Mouse (Mus musculus) retina, postnatal 1 day (tissue): ENCODE results near the gene Zdhhc21.

Experiments
- DNase-seq: peaks from one replicate; pipeline ENCODE4 v3.0.0-alpha.2; 2012

Gene Zdhhc21

DNA sequence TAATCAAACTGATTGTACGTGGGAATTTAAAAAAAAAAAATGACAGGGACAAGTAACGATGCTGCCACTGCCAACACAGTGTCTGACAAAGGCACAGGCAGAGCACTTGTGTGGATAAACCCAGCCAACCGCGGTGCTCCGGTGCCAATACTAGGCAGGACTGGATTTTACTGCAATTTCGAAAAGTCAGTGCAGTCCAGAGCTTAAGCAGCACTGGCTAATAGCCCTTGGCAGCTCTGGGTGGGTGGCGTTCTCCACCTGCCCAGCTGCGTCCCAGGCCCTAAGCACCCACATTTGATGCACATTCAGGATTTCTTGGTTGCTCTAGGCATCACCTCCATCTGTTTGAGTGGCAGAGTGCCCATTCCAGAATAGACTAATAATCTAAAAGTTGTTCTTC lies 3.6 kb upstream of the Zdhhc21 start:
- DNase-seq: no peak

DNA sequence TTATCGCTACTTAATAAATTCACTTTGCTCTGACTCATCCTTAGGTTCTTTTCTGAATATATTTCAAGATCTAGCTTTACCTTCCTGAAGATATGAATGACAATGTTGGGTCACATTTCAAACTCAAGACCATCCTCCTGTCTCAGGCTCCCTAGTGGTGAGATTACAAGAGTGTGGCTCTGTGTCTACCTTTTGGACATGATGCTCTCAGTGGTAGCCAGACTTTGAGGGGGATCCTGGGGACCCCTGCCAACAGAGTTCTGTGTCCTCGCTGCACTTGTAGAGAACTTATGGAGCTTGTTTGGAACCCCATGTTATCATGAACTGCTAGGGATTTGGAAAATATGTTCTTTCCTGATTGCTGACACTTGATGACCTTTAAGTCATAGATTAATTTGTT lies 1.7 kb upstream of the Zdhhc21 start:
- DNase-seq: no peak

DNA sequence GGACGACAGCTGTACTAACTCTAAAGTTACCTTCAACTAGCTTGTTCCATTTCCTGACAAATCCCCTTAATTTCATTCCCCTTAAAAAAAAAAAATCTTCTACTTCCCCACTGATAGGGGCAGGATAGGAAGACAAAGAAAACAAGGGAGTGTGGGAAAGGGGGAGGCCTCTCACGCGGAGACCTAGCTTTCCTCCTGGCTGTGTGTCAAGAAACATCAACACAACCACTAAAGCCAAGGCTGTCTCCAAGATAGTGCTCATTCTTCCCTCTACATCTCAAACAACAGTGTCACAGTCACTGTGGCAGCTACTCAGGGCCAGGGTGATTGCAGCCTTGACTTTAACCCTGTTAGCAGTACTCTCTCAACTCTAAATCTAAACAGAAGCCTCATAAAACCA lies 808 bp upstream of the Zdhhc21 start:
- DNase-seq: peak; percentile 12

DNA sequence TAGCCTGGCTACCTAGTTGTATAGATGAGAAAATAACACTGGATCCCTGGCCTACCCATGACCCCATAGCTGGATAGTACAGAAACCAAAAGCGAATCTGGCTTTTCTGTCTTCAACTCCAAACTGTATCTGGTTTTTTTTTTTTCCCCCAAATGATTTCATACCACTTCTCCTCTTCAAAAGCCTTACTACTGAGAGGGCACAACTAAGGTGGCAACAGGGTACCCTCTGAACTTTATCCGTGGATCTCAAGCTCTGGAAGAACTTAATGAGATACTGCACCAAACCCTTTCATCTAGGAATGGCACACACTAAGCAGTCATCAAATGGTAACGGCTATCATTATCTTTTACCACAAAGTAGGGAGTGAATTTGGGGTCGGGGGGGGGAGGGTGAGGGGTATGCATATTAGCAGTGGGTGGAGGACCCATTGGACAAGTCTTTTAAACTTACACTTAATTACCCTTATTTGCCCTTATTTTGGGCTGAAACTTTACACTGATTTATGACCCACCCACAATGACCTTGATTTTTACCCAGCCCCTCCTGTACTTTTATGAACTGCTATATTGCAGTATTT lies 1.2 kb downstream of the Zdhhc21 start:
- DNase-seq: no peak

DNA sequence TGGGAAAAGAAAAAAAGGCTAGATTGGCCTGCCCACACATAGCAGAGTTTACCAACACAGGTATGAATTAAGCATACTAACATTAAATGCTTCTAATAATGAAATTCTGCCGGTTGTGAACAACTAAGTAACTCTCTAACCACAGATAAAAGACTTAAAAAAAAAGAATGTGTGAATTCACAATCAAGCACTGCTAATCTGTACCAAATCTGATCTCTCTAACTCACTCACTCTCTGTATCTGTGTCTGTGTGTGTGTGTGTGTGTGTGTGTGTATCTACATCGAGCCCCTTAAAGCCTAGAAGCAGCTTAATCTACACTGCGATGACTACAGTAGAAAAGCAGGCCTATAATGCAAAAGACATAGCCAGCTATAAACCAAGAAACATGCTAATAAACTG lies 2.8 kb downstream of the Zdhhc21 start:
- DNase-seq: no peak

DNA sequence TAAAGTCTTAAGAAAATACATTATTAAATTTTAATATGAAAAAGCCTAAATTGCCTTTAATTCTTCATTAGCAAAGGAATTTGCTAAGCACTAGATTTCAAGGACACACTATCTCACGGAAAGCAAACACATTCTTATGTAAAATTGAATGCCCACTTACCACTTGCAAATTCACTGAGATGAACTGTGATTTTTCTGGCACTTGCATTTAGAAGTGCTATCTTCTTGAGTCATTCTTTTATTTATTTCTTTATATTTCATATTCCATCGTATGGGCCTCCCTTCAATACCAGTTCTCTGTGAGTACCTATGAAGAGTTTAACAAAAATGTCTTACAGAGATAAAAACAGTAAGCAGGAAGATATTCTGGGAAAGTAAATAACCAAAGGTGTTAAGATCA lies 5.9 kb downstream of the Zdhhc21 start:
- DNase-seq: no peak

DNA sequence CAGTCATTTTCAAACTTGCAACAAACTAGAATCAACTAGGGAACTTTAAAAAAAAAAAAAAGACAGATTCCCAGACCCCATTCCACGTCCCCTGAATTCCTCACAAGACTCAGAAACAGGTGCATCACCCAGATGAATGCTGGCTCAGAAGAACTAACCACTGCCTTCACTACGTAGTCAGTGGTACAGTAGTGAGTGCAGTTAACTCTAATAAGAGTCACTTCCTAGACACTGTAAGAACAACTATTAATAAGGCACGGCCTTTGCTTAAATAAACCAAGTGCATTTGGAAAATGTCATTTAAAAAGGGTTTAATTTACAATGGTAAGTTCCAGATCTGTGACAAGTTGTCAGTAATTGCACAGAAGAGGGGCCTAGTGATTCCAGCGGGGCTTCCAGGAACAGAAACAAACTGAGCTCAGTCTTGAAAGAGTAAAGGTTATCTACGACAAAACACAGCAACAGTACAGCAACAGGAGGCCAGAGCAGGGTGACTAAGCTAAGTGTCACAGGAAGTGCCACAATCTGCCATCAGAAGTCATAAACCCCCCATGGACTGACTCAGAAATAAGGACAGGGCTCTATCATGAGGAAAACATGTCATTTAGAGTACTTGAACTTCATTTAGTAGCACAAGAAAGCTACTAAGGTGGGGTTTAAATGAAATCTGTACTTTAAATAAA lies 11.1 kb downstream of the Zdhhc21 start:
- DNase-seq: no peak

DNA sequence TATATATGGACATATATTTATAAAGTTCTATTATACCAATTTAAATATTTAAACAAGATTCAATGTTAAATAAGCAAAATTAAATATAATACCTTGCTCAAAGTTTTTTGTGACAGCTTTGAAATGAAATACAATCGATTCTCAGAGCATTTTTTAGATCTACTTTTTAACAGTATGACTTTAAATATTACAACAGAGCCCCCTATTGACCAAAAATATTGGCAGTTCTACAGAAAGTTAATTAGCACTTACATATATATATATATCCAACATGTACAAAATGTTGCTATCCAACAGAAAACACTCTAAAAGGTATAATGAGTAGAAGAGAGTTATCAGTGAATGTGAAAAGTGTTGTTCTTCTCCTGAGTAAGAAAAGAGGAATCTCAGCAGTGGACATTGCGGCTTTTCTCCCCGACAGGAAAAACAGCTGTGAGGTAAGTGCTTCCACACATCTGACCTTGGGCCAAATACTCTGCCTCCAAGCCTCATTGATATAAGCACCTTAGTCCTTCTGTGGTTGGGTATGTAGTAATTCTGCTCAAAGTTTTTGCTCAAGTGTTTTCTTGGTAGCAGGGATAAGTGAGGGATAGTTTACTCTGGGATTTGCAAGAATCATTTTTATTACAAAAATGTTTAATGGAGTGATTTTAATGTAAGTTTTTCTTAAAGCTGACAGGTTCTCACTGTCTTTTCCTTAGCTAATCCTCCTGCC lies 22.1 kb downstream of the Zdhhc21 start:
- peak; percentile 31 for DNase-seq

DNA sequence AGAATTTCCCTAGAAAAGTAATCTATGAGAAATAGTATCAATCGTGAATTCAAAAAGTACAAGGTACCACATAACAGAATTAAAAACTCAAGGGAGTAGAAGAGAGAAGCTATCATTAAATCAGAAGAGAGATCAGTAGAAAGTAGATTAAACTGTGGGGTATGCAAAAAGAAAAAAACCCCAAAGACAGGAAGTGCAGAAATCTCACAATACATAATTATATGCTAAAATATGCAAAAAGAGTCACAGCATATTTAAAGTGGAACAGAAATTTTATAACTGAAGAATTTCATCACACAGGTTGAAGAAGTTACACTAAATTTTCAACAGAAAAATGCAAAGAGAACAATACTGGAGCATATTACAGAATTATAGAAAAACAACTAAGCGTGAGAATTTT lies 28.6 kb downstream of the Zdhhc21 start:
- no peak for DNase-seq

DNA sequence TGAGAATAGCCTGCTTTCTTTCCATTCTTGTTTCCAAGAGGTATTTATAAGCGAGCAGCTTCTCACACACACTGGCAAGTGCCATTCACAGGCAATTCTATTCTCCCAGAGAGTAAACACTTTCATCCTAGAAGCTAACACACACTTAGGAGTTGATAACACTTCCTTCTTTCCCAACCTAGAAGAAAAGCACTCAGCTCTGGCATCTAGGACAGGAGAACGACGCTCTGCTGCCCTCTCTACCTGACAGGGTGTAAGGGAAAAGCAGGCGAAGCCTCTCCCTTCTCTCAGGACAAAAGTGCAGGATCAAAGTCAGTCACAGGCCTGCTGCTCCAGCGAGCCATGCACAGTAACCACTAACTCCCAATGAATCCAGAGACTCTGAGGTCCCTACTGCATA lies 30.3 kb downstream of the Zdhhc21 start:
- no peak for DNase-seq

DNA sequence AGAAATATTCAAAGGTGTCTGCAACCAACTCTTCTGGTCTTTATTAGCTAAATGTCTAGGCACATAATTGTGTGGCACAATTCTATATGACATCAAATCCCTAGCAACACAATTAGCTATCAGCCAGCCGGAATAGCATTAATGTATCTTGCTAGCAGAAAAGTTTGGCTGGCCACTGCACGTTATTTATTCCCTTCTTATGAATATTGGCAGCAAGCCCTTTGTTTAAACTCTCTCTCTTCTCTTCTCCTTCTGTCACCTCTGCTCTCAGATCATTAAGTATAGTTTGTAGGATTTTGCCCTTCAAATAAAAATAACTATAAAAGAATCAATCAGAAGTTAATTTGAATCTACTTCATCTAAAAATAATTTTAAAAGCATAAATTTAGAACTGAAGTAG lies 32.8 kb downstream of the Zdhhc21 start:
- DNase-seq: no peak

DNA sequence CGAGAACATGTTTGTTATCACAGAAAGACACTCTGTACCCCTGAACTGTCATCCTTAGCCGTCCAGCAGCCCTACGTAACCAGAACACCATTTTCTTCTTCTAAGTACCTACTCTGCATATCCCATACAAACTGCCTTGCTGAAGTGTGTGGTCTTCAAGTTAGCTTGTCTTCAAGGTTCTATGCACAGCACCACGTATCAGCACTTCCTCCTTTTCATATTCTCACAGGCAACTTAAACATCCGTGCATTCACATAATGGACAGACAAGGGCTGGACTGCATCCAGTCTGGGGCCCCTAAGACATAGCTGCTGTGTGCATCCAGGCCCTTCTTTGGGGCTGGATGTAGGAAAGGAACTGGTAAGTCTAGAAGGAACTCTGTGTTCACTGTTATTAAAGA lies 41.9 kb downstream of the Zdhhc21 start:
- no peak for DNase-seq

DNA sequence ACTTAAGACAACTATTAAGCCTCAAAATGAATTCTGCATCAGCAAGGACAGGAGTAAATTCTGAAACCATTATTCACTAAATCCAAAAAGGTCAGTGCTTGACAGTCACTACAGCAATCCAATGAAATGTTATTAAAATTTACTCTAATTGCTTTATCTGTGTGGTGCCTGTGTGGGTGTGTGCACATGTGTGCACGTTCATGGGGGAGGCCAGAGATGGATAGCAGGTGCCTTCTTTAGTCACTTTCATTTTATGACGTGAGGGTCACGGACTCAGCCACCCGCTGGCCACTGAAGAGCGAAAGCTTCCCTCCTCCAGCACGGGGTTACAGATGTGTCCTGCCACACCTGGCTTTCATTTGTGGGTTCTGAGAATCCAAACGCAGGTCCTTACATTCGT lies 43.4 kb downstream of the Zdhhc21 start:
- no peak for DNase-seq

DNA sequence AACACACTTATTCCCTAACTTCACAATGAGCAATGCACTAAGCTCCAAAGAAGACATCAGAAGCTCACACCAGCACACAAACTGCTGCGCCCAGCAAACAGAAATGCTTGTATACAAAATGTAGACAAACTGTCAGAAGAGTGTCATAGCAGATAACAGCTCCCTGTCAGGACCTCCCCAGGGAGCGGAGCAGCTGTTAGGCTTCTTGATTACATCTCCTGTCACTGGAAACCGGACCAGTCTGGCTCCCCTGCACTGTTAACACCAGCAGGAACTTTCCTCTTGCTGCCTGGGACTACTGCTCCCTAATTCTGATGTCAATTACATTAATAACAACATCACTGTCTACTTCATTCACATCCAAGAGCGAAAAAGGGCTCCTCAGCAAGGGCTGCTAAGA lies 44.5 kb downstream of the Zdhhc21 start:
- peak; percentile 9 for DNase-seq

DNA sequence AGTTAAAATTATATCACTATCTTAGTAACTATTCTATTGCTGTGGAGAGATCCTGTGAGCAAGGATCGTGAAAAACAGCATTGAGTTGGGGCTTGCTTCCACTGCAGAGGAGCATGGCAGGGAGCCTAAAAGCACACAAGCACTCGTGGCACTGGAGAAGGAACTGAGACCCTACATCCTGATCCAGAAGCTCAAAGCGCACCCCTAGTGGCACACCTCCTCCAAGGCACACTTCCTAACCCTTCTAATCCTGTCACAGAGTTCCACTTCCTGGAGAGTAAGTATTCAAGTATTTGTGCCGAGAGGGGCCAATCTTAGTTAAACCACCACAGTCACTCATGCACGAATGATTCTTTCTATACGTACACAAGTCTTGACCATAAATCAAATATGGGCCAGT lies 46.4 kb downstream of the Zdhhc21 start:
- DNase-seq: peak; percentile 19

DNA sequence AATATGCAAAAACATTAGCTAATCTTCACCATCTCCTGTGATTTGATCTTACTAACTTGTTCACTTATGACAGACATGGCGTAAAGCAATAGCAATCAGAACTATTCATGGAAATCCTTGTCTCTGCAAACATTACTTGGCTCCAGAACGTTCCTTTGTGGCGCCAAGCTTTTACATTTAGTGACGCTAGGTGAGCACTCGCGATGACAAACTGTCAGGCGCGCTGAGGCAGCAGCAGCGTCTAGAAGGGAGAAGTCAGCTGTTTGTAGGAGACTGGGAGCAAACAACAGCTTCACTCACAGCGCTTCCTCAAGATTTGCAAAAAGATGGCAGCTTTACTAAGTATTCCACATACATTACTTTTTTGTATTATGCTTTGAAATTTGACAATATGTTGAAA lies 51.9 kb downstream of the Zdhhc21 start:
- DNase-seq: peak; percentile 8

DNA sequence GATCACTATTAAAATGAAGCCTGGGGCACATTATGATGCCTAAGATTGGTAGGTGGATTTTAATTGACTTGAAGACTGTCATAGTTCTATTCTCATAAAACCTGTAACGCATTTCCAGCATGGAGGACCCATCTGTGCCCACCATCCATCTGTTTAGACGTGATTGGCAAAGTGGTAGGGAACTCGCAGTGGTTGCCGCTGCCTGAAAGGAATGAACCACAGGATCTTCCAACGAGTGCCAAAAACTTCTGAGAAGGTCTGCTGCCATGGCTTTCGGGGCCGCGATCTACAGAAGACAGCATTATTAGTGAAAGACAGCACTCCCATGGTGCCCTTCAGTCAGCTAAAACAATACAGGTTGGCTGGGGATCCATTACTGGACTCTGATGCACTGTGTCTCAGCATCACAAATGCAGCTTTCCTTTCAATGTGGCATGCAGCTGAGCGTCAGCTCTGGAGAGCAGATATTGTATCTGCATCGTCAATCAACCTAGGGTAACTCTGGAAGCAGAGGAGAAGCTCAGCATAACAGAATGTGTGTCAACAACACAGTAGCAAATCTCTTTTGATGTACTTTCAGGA lies 53.5 kb downstream of the Zdhhc21 start:
- DNase-seq: no peak

DNA sequence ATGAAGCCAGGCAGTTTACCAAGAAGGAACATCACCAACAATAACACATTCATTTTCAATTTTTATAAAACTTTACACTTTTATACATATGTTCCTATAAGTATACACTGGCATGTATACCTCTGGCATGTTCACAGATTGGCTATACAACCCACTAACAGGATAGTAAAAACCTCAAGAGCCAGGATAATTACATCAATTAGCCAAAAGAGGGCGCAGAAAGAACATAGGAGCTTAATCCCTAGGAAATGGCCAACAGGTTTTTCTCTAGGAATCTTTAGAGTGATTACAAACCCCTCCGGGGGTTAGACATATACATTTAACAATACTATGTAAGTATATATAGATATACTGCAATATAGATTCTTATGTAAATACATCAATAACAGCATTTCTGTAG lies 55.7 kb downstream of the Zdhhc21 start:
- peak; percentile 57 for DNase-seq

DNA sequence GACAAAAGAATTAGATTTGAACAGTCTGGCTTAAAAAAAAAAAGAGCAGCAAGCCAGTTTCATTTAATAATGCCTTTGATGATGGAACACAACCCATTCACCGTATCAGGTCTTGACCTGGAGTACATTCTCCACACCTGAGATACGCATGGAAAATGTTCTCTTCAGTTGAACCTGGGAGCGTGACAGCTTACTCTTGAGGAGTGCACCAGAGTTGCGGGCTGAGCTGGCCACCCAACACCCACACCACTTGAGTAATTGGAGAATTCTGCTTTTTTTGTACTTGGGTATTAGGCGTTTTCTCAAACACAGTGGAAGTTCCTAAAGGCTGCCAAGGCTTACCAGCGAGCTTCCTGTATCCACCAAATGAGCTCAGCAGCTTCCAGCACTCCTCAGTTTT lies 66.2 kb downstream of the Zdhhc21 start:
- no peak for DNase-seq

DNA sequence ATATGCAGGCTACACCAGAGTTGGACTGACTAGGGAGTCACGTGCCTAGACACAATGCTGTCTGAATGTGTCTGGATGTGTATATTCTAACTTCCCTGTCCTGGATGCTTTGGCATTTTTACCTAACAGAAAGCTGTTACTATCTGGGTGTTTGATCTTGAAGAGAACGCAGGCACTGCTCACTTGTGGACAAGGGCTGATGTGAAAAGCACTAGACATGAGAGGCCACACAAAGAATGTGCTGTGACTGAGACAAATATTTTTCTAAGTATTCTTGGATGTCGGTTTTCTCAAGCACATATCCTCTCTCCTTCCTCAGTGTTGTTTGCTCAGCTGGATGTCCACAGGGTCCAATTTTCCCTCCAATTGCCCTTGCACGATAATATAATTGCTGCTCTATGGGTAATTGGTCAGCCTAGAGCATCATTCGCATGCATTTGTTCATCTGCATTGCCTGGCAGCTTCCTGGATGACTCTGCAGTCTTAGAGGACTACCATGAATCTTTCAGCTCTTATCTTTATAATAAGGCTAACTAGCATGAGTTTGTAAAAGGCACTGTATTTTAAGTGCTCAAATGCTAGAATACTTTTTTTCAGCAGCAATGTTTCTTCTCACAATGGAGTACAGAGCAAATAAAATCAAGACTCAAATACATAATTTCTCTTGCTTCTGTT lies 66.7 kb downstream of the Zdhhc21 start:
- peak; percentile 29 for DNase-seq

DNA sequence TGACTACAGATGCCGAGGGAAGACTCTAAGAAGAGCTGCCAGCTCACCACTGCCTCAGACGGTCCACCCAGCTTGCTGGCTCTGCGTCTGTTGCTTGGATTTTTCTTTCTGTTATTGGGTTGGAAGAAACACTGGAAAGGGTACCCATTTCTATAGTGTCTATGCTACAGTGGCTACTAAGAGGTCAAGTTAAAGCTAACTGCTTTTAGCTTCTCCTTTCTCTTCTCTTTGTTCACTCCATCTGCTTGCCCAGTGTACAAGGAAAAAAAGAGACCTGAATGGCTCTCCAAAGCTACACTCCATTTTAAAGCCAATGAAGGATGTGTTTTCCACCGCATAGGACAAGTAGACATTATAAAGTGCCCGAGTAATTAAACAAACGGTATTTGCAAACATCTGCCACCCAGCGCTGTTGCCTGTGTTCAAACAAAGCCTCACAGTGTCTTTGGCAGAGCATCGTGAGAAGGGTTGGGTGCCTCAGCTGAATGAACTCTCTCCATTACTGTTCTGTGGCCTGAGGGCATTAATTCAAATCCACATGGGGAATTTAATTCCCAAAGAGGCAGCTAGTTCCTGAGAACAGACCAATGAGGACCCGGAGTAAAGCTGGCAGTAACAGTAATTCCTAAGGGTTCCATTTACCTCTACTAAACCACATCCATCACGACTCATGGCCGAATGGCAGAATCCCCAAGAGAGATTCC lies 94.1 kb downstream of the Zdhhc21 start:
- peak; percentile 68 for DNase-seq

DNA sequence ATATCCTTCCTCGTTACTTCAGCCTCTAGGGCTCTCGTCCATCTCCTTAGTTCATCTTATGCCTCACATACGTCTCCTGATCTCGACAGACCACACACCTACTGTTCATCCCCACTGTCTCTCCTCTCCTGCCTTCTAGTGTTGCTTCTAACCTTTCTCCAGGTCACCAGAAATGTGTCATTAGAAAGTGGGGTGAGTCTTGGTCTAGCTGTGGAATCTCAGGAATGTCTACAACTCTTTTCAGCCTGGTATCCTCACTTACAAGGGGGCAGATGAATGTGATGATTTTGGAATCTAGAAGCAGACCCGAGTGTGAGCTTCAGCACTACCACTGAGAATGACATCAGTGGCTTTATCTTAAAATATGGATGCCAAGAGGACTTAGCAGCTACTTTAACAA lies 96.2 kb downstream of the Zdhhc21 start:
- no peak for DNase-seq
